ENCODE assay signal across 8 mouse cellular contexts in genomic region chr1:172082101-172082898, GRCm38 (mm10). TPM values are rescaled to one million over a fixed set of nuclear protein-coding genes. Genes with fewer than 3 reads are reported as not detected.
DNase-seq lines count a peak whose midpoint lies in the region; ATAC-seq and TF ChIP-seq lines count a peak whose summit lies in the region.

TSS of gene Copa (plus strand) at chr1:172082529.
TSS of gene Ncstn (minus strand) at chr1:172082795.

- peak within 1 kb of the TSS; percentile 72 for H3K4me3 ChIP-seq in forebrain, embryonic 10.5 days
- H3K4me3 ChIP-seq in heart, embryonic 15.5 days, result peak within 1 kb of the TSS; percentile 82
- H3K4me3 ChIP-seq in liver, embryonic 14.5 days (ENCODE audit: insufficient read depth in 1 of 2, low read depth in 2 of 2, low read length in 2 of 2), result peak within 1 kb of the TSS; percentile 85 to 95
- peak within 1 kb of the TSS; percentile 91 for H3K4me3 ChIP-seq in neural tube, embryonic 11.5 days (ENCODE audit: low read depth, low read length)
- H3K4me3 ChIP-seq in stomach, postnatal 0 days (ENCODE audit: low read depth, low read length), result peak within 1 kb of the TSS; percentile 90

- no peaks in the 10 kb centered on the region for H3K27me3 ChIP-seq in forebrain, embryonic 10.5 days (ENCODE audit: poor library complexity, severe bottlenecking)
- no peaks in the 10 kb centered on the region for H3K27me3 ChIP-seq in heart, embryonic 15.5 days
- H3K27me3 ChIP-seq in liver, embryonic 14.5 days (ENCODE audit: control insufficient read depth, insufficient read depth, low read length), result no peaks in the 10 kb centered on the region
- no peaks in the 10 kb centered on the region for H3K27me3 ChIP-seq in neural tube, embryonic 11.5 days (ENCODE audit: control insufficient read depth, insufficient read depth, low read length)
- H3K27me3 ChIP-seq in stomach, postnatal 0 days (ENCODE audit: control insufficient read depth, insufficient read depth, low read length), result no peaks in the 10 kb centered on the region

- DNase-seq in CD8-positive naive resting alpha-beta T cell, adult 2 months (ENCODE audit: low read depth in 2 of 2, low spot score in 2 of 2), result peak; percentile 83 to 92
- peak; percentile 92 for DNase-seq in c-Kit-positive CD71-negative TER-119-negative erythroid progenitor cells, embryonic 14.5 days (ENCODE audit: low read depth)
- peak; percentile 95 for DNase-seq in forebrain, embryonic 10.5 days (ENCODE audit: extremely low spot score, low spot score)
- DNase-seq in kidney, postnatal 25 days, result peak; percentile 93 to 97
- peak; percentile 88 to 93 (median 89) for DNase-seq in liver, embryonic 14.5 days (ENCODE audit: low read depth in 3 of 3, low spot score in 3 of 3)
- DNase-seq in neural tube, embryonic 11.5 days (ENCODE audit: low spot score), result peak; percentile 95
- peak; percentile 96 for DNase-seq in stomach, postnatal 0 days (ENCODE audit: low spot score)

- peak within 1 kb of the TSS; percentile 96 for H3K27ac ChIP-seq in forebrain, embryonic 10.5 days
- peak within 1 kb of the TSS; percentile 85 for H3K27ac ChIP-seq in heart, embryonic 15.5 days
- H3K27ac ChIP-seq in liver, embryonic 14.5 days, result peak within 1 kb of the TSS; percentile 56
- peak within 1 kb of the TSS; percentile 46; the same call in 1 of the 2 replicates for H3K27ac ChIP-seq in neural tube, embryonic 11.5 days (ENCODE audit: low read depth, low read length)
- H3K27ac ChIP-seq in stomach, postnatal 0 days (replicated peaks), result peak within 1 kb of the TSS; percentile 80

- TF ChIP-seq EP300 in liver, embryonic 14.5 days (IDR thresholded peaks at IDR 0.05; ENCODE audit: low read depth), result no peak
- TF ChIP-seq EP300 in stomach, postnatal 0 days (optimal IDR thresholded peaks at IDR 0.05), result peak; percentile 59

- WGBS in forebrain, embryonic 10.5 days, result under 1% methylated on average over 40 of the region's 40 CpGs
- under 1% methylated on average over 40 of the region's 40 CpGs for WGBS in heart, embryonic 15.5 days
- under 1% methylated on average over 40 of the region's 40 CpGs for WGBS in liver, embryonic 14.5 days (ENCODE audit: insufficient replicate concordance)
- WGBS in neural tube, embryonic 11.5 days, result under 1% methylated on average over 40 of the region's 40 CpGs
- under 1% methylated on average over 40 of the region's 40 CpGs for WGBS in stomach, postnatal 0 days

- H3K9me3 ChIP-seq in forebrain, embryonic 10.5 days, result no peaks in the 10 kb centered on the region
- H3K9me3 ChIP-seq in heart, embryonic 15.5 days (replicated peaks), result no peaks in the 10 kb centered on the region
- H3K9me3 ChIP-seq in liver, embryonic 14.5 days (ENCODE audit: control insufficient read depth, low read length), result no peaks in the 10 kb centered on the region
- H3K9me3 ChIP-seq in neural tube, embryonic 11.5 days (ENCODE audit: control insufficient read depth, low read length), result no peaks in the 10 kb centered on the region
- H3K9me3 ChIP-seq in stomach, postnatal 0 days (ENCODE audit: control insufficient read depth, low read length), result no peaks in the 10 kb centered on the region

- peak; percentile 58 for TF ChIP-seq CTCF in liver, embryonic 14.5 days (IDR thresholded peaks at IDR 0.05; ENCODE audit: low read depth)
- peak; percentile 54 for TF ChIP-seq CTCF in stomach, postnatal 0 days (IDR thresholded peaks at IDR 0.05; ENCODE audit: low read depth)

- peaks cover 25% of the 10 kb centered on the region for H3K4me1 ChIP-seq in forebrain, embryonic 10.5 days
- peaks cover 16% of the 10 kb centered on the region for H3K4me1 ChIP-seq in heart, embryonic 15.5 days (replicated peaks)
- H3K4me1 ChIP-seq in liver, embryonic 14.5 days (replicated peaks; ENCODE audit: control insufficient read depth in 2 of 2, insufficient read depth in 2 of 2, low read length in 1 of 2), result peaks cover 9 to 11% of the 10 kb centered on the region in 2 experiments
- peaks cover 6% of the 10 kb centered on the region; the same call in 1 of the 2 replicates for H3K4me1 ChIP-seq in neural tube, embryonic 11.5 days (ENCODE audit: control insufficient read depth, insufficient read depth, low read length)
- H3K4me1 ChIP-seq in stomach, postnatal 0 days (replicated peaks; ENCODE audit: control insufficient read depth, insufficient read depth), result 0 out of 2 replicates have a peak, but pooled peaks cover 2% of the 10 kb centered on the region

- peak within 1 kb of the TSS; percentile 63 for H3K4me2 ChIP-seq in heart, embryonic 15.5 days
- H3K4me2 ChIP-seq in liver, embryonic 14.5 days (ENCODE audit: low read depth), result peak within 1 kb of the TSS; percentile 80
- H3K4me2 ChIP-seq in neural tube, embryonic 11.5 days (ENCODE audit: low read depth), result peak within 1 kb of the TSS; percentile 82
- H3K4me2 ChIP-seq in stomach, postnatal 0 days (replicated peaks; ENCODE audit: low read depth), result peak within 1 kb of the TSS; percentile 56

- peaks cover 36% of the 10 kb centered on the region for H3K36me3 ChIP-seq in forebrain, embryonic 10.5 days (replicated peaks)
- H3K36me3 ChIP-seq in heart, embryonic 15.5 days, result peaks cover 21% of the 10 kb centered on the region
- peaks cover 10% of the 10 kb centered on the region; the same call in 1 of the 2 replicates for H3K36me3 ChIP-seq in liver, embryonic 14.5 days (replicated peaks; ENCODE audit: control insufficient read depth, insufficient read depth, low read depth)
- peaks cover 6% of the 10 kb centered on the region for H3K36me3 ChIP-seq in neural tube, embryonic 11.5 days (ENCODE audit: control insufficient read depth, insufficient read depth, low read length)
- H3K36me3 ChIP-seq in stomach, postnatal 0 days (ENCODE audit: control insufficient read depth, insufficient read depth, low read length), result no peaks in the 10 kb centered on the region; the same call in 1 of the 2 replicates

- peak; percentile 96 for ATAC-seq in heart, embryonic 15.5 days (replicated peaks; ENCODE audit: insufficient number of reproducible peaks, insufficient read depth, low FRiP score, low read depth)
- ATAC-seq in liver, embryonic 14.5 days (ENCODE audit: insufficient read depth), result peak; percentile 99
- ATAC-seq in neural tube, embryonic 11.5 days (ENCODE audit: insufficient read depth, low FRiP score, low TSS enrichment), result peak; percentile 94
- peak; percentile 98 for ATAC-seq in stomach, postnatal 0 days (ENCODE audit: low FRiP score, low TSS enrichment)

- peak within 1 kb of the TSS; percentile 85 for H3K9ac ChIP-seq in heart, embryonic 15.5 days
- peak within 1 kb of the TSS; percentile 91 for H3K9ac ChIP-seq in liver, embryonic 14.5 days (replicated peaks)
- peak within 1 kb of the TSS; percentile 93 for H3K9ac ChIP-seq in neural tube, embryonic 11.5 days (ENCODE audit: low read length)
- H3K9ac ChIP-seq in stomach, postnatal 0 days (ENCODE audit: low read length), result peak within 1 kb of the TSS; percentile 85

RNA-seq across cellular contexts. Expression of gene Copa, which starts in this region (rescaled TPM):
- polyA plus RNA-seq in forebrain, embryonic 10.5 days (2016; fragmentation: Nextera tagmentation; extraction: Ambion mirVana), result 176 TPM in 2 replicates
- polyA plus RNA-seq in heart, embryonic 15.5 days (2015; fragmentation: Nextera tagmentation; extraction: Ambion mirVana), result 152 and 186 TPM in 2 replicates
- 28.9 and 29.1 TPM in 2 replicates for polyA plus RNA-seq in liver, embryonic 14.5 days (2012; rRNA removed)
- polyA plus RNA-seq in liver, embryonic 14.5 days (2014; fragmentation: Nextera tagmentation; extraction: Ambion mirVana), result 49.6 and 54.6 TPM in 2 replicates
- 219 and 225 TPM in 2 replicates for polyA plus RNA-seq in neural tube, embryonic 11.5 days (2014; fragmentation: Nextera tagmentation; extraction: Ambion mirVana)
- 89.6 and 90.8 TPM in 2 replicates for polyA plus RNA-seq in stomach, postnatal 0 days (2015; fragmentation: Nextera tagmentation; extraction: Ambion mirVana)

RNA-seq across cellular contexts. Expression of gene Ncstn, which starts in this region (rescaled TPM):
- 91.6 and 95.3 TPM in 2 replicates for polyA plus RNA-seq in forebrain, embryonic 10.5 days (2016; fragmentation: Nextera tagmentation; extraction: Ambion mirVana)
- 91.8 and 117 TPM in 2 replicates for polyA plus RNA-seq in heart, embryonic 15.5 days (2015; fragmentation: Nextera tagmentation; extraction: Ambion mirVana)
- 22.2 and 22.6 TPM in 2 replicates for polyA plus RNA-seq in liver, embryonic 14.5 days (2012; rRNA removed)
- 24.6 and 28.4 TPM in 2 replicates for polyA plus RNA-seq in liver, embryonic 14.5 days (2014; fragmentation: Nextera tagmentation; extraction: Ambion mirVana)
- polyA plus RNA-seq in neural tube, embryonic 11.5 days (2014; fragmentation: Nextera tagmentation; extraction: Ambion mirVana), result 122 and 132 TPM in 2 replicates
- polyA plus RNA-seq in stomach, postnatal 0 days (2015; fragmentation: Nextera tagmentation; extraction: Ambion mirVana), result 79.3 and 84.2 TPM in 2 replicates

Comparison
In these comparisons a context has a peak if more than half of its experiments do, and no peak if none do; other contexts are left out.
1. Peak in every context shown above with its lines: DNase-seq, ATAC-seq, H3K4me3 ChIP-seq and H3K27ac ChIP-seq.
2. H3K27ac ChIP-seq: peak in every context shown above with its lines; median percentile 96 in forebrain, embryonic 10.5 days; 85 in heart, embryonic 15.5 days; 80 in stomach, postnatal 0 days; 56 in liver, embryonic 14.5 days; 46 in neural tube, embryonic 11.5 days.